Mouse (Mus musculus) adrenal gland, postnatal 14 days (tissue): ENCODE results near the gene Ccdc106. TPM values are rescaled to one million over a fixed set of nuclear protein-coding genes. Genes with fewer than 3 reads are reported as not detected.

Experiments
- DNase-seq: peaks from one replicate; pipeline ENCODE4 v3.0.0; 2021; ENCODE audit warnings: mixed read lengths
- total RNA-seq: library from RNA; stranded (reverse); gene quantifications from 2 replicates; pipeline ENCODE4 v1.2.3, GENCODE M21; 2021

Ccdc106 gene
- total RNA-seq, 1 experiment from 2014 or later: 1.3 TPM

DNA sequence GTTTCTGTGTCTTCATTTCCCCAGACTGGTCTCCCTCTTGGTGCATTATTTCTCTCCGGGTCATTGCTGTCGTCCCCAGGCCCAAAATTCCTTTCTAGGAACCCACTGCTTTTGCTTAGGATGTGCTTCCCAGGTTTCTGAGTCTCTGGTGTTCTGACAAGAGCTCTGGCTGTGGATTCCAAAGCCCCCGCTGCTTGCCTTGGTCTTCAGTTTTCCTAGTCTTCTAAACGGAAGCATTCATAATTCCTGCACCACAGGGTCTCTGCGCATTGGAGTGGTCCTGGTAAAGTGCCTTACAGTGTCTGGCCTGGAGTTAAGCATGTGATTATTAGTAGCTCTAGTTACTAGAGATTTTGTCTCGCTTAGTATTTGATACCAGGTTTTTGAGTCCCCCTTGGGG lies 60.5 kb downstream of the Ccdc106 start:
- DNase-seq: no peak

DNA sequence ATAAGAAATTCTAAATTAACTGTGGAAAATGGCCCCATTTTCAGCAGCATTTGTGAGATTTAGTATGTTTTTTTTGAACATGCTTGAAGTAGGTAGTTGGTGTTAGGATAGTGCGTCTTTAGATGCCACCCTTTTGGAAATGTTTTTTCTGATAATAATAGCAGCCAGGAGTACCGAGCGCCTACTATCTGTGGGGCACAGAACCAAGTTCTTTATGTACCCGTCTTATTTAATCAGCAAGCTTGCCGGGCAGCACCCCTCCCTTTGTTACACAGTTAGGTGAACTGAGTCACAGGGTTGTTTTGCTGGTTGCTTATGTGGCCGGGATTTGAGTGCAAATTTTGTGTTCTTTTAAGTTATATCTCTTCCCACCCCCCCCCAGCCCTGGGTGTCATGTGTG lies 60.9 kb downstream of the Ccdc106 start:
- no peak for DNase-seq

DNA sequence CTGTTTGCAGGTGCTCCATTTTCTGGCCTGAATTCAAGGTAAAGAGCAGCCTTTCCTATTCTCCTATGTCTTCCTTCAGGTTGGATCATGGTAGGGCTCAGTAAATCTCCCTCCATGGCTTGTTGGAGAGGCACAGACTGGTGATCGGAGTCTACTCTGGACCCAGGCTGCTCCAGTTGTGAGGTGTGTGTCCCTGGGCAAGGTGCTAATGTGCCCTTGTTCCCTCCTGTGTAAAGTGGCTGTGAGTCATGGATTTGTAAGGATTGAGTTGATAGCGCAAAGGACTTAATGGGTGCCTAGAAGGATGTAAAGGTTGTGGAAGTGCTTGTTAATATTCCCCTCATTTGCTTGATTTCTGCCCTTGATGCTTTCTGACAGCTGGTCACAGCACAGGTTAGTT lies 61.6 kb downstream of the Ccdc106 start:
- DNase-seq: no peak

DNA sequence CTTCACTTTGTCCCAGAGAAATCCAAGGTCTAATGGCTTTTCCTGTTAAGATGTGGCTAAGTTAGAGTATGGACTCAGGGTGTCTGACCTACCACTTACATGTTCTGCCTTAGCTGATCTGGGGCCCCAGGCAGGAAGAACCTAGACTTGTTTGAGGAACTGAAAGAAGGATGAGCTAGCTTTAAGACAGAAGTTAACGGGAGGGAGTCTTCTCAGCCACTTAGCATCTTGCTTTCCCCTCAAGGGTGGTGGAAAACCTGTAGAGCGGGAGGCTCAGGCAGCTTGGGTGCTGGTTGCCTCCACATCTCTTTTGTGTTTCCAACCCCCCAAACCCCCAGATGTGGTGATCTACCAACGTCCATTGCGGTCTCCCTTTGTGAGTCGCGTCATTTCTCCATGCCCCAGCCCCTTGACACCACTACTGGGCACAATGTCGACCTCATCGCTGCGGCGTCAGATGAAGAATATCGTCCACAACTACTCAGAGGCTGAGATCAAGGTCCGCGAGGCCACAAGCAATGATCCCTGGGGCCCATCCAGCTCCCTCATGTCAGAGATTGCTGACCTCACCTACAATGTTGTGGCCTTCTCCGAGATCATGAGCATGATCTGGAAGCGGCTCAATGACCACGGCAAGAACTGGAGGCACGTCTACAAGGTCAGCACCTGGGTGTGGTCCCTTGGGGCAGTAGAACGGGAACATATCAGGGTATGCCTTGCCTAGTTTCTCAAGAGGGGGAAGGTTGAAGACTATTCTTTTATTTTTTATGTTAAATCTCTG lies 63.2 kb downstream of the Ccdc106 start:
- peak; percentile 40 for DNase-seq

GRCm38 (mm10) chr7:5085512-5085911 lies 65.2 kb downstream of the Ccdc106 start:
- DNase-seq: no peak

DNA sequence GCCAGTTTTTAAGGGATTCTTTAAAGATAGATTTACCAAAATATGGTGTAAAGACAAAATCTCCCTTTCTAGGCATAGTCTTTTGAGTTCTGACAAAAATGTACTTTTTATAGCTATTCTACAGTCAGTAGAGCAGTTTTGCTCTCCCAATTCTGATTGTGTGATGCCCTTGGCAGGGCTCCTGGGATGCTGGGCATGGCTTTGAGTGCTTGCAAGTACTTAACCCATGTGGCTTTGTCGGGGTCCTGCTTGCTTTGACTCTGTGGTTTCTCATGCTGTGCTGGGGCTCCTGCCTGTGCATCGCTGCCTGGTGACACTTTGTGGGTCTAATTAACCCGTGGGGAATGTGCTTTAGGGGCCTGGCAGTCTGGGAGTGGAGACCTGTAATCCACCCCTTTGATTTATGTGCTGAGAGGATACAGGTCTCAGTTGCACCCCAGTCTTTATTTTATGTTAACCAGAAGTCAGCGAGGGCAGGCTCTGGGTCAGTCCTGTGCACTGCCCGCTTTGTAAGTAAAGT lies 66.6 kb downstream of the Ccdc106 start:
- DNase-seq: no peak

- DNase-seq: no peak
Measured at GRCm38 (mm10) chr7:5087886-5088285, 67.5 kb downstream of the Ccdc106 start.

- no peak for DNase-seq
Measured at GRCm38 (mm10) chr7:5089853-5090252, 69.5 kb downstream of the Ccdc106 start.

GRCm38 (mm10) chr7:5091008-5091728 lies 70.8 kb downstream of the Ccdc106 start:
- peak; percentile 43 for DNase-seq

DNA sequence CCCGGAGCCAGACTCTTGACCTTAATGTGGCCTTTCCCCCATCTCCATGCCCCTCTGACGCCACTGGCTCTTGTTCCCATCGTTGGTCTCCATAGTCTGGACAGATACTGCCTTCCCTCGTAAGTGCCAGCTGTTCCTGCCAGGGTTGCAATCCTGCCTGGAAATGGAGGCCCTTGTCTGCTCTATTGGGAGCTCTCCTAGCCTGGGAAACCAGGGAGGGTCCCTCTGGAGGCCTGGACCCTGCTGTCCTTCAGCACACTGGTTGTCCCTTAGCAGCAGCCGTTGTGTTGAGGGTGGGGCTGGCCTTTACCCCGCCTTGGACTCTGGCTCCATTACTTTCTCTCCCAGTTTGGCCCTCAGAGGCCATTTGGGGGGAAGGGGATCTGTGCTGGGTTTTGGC lies 72.0 kb downstream of the Ccdc106 start:
- DNase-seq: no peak

DNA sequence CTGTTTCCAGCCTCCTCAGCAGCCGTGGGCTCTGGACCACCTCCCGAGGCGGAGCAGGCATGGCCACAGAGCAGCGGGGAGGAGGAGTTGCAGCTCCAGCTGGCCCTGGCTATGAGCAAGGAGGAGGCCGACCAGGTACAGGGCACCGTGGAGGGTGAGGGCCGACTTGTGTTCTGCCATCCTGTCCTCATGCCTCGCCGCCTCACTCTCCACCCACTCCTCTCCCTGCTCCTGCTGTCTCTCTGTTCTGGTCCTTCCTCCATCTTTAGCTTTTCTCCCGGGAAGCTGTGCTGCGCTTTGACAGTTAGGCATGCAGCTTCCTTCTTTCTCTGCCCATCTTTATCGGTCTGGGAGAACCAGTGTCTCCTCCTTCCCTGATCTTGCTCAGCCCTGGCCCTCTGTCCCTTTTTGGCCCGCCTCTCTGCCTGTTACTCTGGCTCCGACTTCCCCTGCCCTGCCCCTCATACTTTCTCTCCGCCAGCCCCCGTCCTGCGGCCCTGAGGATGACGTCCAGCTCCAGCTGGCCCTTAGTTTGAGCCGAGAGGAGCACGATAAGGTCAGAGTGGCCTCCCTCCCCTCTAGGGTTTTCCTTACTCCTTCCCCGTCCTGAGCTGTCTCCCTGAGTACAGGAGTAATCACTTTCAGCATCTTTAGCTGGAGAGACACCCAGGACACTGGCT lies 72.6 kb downstream of the Ccdc106 start:
- no peak for DNase-seq

DNA sequence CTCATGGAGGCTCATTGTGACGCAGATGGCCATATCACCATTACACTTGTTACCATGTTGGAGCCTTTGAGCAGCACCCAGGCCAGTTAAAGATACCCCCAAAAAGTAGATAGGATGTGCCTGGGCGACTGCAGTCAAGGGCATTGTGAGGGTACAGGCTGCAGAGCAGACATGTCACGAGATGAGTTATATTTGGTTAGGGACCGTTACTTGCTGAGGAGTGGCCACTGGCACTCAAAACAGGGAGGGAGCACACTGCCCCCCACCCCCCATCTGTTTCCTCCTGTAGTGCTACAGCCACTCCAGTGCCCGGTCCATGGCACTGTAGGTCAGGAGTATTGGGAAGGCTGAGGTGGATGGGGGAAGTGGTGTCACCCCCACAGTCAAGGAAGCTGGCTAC lies 78.4 kb downstream of the Ccdc106 start:
- no peak for DNase-seq

DNA sequence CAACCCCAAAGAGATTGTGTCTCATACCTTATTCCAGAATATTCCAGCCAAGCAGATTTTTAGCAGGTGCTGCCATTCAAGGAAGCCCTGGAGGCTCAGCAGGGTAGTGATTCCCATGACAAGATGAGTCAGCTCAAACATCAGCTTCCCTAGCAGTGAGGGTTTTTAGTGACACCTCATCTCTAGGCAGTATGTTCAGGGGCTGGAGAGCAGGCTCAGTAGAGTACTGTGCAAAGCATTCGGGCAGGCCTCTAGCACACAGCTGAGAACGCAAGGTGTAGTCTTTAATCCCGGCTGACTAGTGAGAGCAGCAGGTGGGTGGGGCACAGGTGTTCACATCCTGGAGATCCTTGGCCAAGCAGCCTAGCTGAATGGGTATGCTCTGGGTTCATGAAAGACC lies 79.4 kb downstream of the Ccdc106 start:
- no peak for DNase-seq

GRCm38 (mm10) chr7:5101066-5101663 lies 80.8 kb downstream of the Ccdc106 start:
- no peak for DNase-seq

- DNase-seq: no peak
Measured at GRCm38 (mm10) chr7:5102564-5102963, 82.2 kb downstream of the Ccdc106 start.

DNA sequence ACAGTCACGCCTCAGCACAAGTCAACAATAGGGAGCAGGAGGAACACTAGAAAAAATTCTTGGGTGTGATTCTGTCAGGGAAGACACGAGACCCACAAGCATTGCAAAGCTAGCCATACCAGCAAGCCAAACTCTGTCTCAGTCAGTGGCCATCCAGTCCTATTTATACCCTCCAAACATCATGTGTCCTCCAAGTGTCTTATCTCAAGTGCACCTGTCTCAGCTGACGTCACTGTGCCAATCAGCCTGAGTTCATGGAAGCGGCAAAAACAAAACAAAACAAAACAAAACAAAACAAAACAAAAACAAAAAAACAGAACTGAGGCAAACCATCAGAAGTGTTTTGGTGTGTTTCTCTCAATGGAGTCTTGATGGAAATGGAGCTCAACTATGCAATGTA lies 87.9 kb downstream of the Ccdc106 start:
- DNase-seq: no peak

GRCm38 (mm10) chr7:5109301-5109700 lies 88.9 kb downstream of the Ccdc106 start:
- no peak for DNase-seq

Other genes with a start within 250 kb of the Ccdc106 start
- gene Fam71e2, start 249.3 kb upstream of the Ccdc106 start, total RNA-seq: not detected in 2 replicates
- gene Il11, start 237.7 kb upstream of the Ccdc106 start, total RNA-seq: not detected in 2 replicates
- not detected in 2 replicates for gene Tmem190, start 237.6 kb upstream of the Ccdc106 start, total RNA-seq
- 10.2 and 11.7 TPM in 2 replicates for gene Tmem238, start 230.9 kb upstream of the Ccdc106 start, total RNA-seq
- gene Rpl28, start 227.7 kb upstream of the Ccdc106 start, total RNA-seq: 1,145 and 1,281 TPM in 2 replicates
- gene Ube2s, start 208.0 kb upstream of the Ccdc106 start, total RNA-seq: 140 and 146 TPM in 2 replicates
- gene Shisa7, start 175.9 kb upstream of the Ccdc106 start, total RNA-seq: 2.2 and 2.9 TPM in 2 replicates
- gene Isoc2b, start 150.3 kb upstream of the Ccdc106 start, total RNA-seq: 8.6 and 12.5 TPM in 2 replicates
- 55.7 and 67.9 TPM in 2 replicates for gene Isoc2a, start 143.4 kb upstream of the Ccdc106 start, total RNA-seq
- gene Gm36210, start 114.0 kb upstream of the Ccdc106 start, total RNA-seq: 0.26 TPM in 1 of 2 replicates, not detected in the other
- gene Zfp628, start 105.3 kb upstream of the Ccdc106 start, total RNA-seq: 13.7 and 16.2 TPM in 2 replicates
- gene Nat14, start 98.5 kb upstream of the Ccdc106 start, total RNA-seq: 6.6 and 8.1 TPM in 2 replicates
- 3.9 and 5.0 TPM in 2 replicates for gene Ssc5d, start 94.8 kb upstream of the Ccdc106 start, total RNA-seq
- gene Sbk2, start 56.1 kb upstream of the Ccdc106 start, total RNA-seq: 0.63 TPM in 1 of 2 replicates, not detected in the other
- gene Sbk3, start 49.4 kb upstream of the Ccdc106 start, total RNA-seq: 0.37 and 0.64 TPM in 2 replicates
- 17.8 and 20.5 TPM in 2 replicates for gene Zfp579, start 24.4 kb upstream of the Ccdc106 start, total RNA-seq
- gene Zfp524, start 6.1 kb upstream of the Ccdc106 start, total RNA-seq: 11.7 and 12.9 TPM in 2 replicates
- 22.7 and 25.8 TPM in 2 replicates for gene Fiz1, start 5.9 kb upstream of the Ccdc106 start, total RNA-seq
- gene Gm44973, start 5.1 kb upstream of the Ccdc106 start, total RNA-seq: not detected in 2 replicates
- 25.3 and 30.5 TPM in 2 replicates for gene Zfp865, start 177 bp upstream of the Ccdc106 start, total RNA-seq
- gene 4632433K11Rik, start 13.6 kb downstream of the Ccdc106 start, total RNA-seq: not detected in 2 replicates
- 4.7 and 5.5 TPM in 2 replicates for gene Zfp784, start 17.9 kb downstream of the Ccdc106 start, total RNA-seq
- 10.0 and 12.9 TPM in 2 replicates for gene Zfp580, start 31.0 kb downstream of the Ccdc106 start, total RNA-seq
- gene U2af2, start 41.6 kb downstream of the Ccdc106 start, total RNA-seq: 166 and 184 TPM in 2 replicates
- gene Epn1, start 59.7 kb downstream of the Ccdc106 start, total RNA-seq: 145 and 155 TPM in 2 replicates
- not detected in 2 replicates for gene Rfpl4, start 96.4 kb downstream of the Ccdc106 start, total RNA-seq
- gene Rasl2-9, start 105.4 kb downstream of the Ccdc106 start, total RNA-seq: 1.7 and 2.1 TPM in 2 replicates
- gene Vmn1r55, start 129.1 kb downstream of the Ccdc106 start, total RNA-seq: not detected in 2 replicates
- not detected in 2 replicates for gene Vmn1r56, start 176.2 kb downstream of the Ccdc106 start, total RNA-seq
- gene Vmn1r57, start 197.9 kb downstream of the Ccdc106 start, total RNA-seq: not detected in 2 replicates